Mouse (Mus musculus): Measurements from ENCODE around the gene Uvrag. TPM values are rescaled to one million over a fixed set of nuclear protein-coding genes. Genes with fewer than 3 reads are reported as not detected.
A peak's percentile ranks its signal among the peaks of the same experiment; 100 is the strongest.
"Not testable (repeated sequence)": the region's sequence is repeated elsewhere in the genome, so short reads cannot be mapped to it uniquely, and the experiment has no call there.

The Uvrag gene
- polyA plus RNA-seq, 1 experiment: 11.5 TPM

DNA sequence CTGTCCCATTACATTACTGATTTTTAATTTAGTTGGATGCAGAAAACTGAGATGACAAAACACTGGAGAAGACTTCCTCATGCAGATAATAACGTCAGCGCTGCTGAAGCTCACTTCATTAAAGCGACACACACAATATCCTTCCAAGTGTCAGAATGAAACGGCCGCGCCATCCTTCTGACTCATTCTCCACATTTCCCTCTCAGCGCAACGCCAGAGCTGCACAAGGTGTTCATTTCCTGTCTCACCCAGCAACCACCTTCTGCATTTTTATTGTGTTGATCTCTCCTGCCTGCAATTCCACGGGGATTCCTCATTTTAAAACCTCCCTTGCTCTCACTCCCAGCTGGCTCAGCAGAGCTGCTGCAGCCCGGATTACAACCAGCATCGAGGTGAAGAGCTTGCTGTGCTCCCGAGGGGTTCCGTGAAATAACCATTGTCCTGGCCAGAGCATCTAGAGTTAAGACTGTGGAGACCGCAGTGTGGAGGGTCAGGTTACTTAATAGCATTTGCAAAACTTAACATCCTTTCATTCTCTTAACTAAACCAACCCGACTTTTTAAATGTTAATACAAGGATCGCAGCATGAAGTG is 172.8 kb downstream of the Uvrag start:
- Histone ChIP-seq H3K4me1 (ENCODE audit: control insufficient read depth, insufficient read depth, insufficient read length, low read length) (no peaks in the 10 kb centered on the region; the same call in 1 of the 2 replicates), H3K27ac (replicated peaks; ENCODE audit: low read depth, low read length) (no peak overlapping the region), H3K4me3 (ENCODE audit: insufficient read depth, low read depth, low read length) (no peak overlapping the region)

DNA sequence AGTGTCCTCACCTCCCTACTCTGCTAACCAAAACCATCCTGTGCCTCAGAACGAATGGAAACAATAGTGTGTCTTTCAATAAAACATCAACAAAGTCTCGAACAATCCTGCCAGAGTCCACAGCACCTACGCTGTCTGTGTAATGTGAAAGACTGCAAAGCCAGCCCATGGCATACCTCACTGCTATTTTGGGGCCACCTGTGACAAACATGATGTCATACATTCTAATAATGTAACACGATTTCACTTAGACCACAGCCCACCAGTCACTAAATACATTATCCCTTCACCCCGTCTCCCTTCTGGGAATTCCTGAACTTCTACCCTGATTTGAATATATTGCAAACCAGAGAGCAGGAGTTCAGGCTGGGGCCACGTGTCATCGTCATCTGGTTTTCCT is 173.3 kb downstream of the Uvrag start:
- H3K4me3 ChIP-seq (ENCODE audit: insufficient read depth, low read depth, low read length): no peak overlapping the region
- H3K27ac ChIP-seq (replicated peaks; ENCODE audit: low read depth, low read length): no peak overlapping the region
- no peaks in the 10 kb centered on the region; the same call in 1 of the 2 replicates for H3K4me1 ChIP-seq (ENCODE audit: control insufficient read depth, insufficient read depth, insufficient read length, low read length)

GRCm38 (mm10) chr7:98963581-98963980 is 177.4 kb downstream of the Uvrag start:
- not testable (repeated sequence) for H3K4me1 ChIP-seq (ENCODE audit: control insufficient read depth, insufficient read depth, insufficient read length, low read length); H3K27ac ChIP-seq (replicated peaks; ENCODE audit: low read depth, low read length); H3K4me3 ChIP-seq (ENCODE audit: insufficient read depth, low read depth, low read length)

DNA sequence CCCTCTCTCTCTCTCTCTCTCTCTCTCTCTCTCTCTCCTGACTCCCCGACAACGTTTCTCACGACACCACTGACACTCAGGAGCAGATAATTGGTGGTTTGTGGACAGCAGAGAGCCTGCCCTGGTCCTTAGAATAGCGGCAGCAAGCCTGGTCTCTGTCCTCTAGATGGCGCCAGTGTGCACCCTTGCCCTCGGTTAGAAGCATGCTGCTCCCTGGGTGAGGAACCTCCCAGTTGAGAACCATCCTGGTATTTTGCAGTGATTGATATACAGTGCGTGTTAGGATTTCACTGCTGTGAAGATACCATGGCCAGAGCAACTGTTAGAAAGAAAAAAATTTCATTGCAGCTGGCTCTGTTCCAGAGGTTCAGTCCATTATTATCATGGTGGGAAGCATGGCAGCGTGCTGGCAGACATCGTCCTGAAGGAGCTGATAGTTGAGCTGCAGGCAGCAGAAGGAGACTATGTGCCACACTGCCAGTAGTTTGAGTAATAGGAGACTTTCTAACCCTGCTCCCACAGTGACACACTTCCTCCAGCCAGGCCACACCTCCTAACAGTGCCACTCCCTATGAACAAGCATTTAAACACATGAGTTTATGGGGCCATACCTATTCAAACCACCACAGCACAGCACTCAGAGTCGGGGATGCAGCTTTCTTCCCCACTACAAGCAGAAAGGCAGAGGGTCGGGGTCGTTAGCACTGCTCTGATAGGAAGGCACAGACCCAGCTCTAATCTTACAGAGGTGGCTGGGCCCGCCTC is 178.2 kb downstream of the Uvrag start:
- Histone ChIP-seq H3K4me1 (ENCODE audit: control insufficient read depth, insufficient read depth, insufficient read length, low read length) (peaks cover 2% of the 10 kb centered on the region; the same call in 1 of the 2 replicates), H3K4me3 (ENCODE audit: insufficient read depth, low read depth, low read length) (no peak overlapping the region), H3K27ac (replicated peaks; ENCODE audit: low read depth, low read length) (no peak overlapping the region)

DNA sequence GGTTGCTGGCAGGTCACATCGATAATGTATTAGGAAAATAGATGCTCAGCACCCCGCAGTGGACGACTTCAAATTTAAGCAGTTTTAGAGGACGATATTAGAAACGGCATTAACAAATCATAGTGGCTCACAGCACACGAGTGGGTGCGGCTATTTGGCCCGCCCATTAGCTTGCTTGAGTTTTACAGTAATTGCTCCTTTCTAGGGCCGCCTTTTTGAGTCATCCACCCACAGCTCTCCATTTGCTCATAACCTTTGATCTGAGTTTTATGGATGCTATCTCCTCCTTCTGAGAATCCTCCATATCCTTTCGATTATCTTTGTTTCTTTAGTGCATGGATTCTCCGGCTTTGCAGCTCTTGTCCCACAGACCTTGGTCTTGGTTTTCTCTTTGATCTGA is 178.9 kb downstream of the Uvrag start:
- Histone ChIP-seq H3K27ac (replicated peaks; ENCODE audit: low read depth, low read length) (no peak overlapping the region), H3K4me1 (ENCODE audit: control insufficient read depth, insufficient read depth, insufficient read length, low read length) (peaks cover 2% of the 10 kb centered on the region; the same call in 1 of the 2 replicates), H3K4me3 (ENCODE audit: insufficient read depth, low read depth, low read length) (no peak overlapping the region)

- H3K27ac ChIP-seq (replicated peaks; ENCODE audit: low read depth, low read length): no peak overlapping the region
- H3K4me1 ChIP-seq (ENCODE audit: control insufficient read depth, insufficient read depth, insufficient read length, low read length): peaks cover 2% of the 10 kb centered on the region; the same call in 1 of the 2 replicates
- no peak overlapping the region for H3K4me3 ChIP-seq (ENCODE audit: insufficient read depth, low read depth, low read length)
Measured at GRCm38 (mm10) chr7:98960274-98960673, 180.7 kb downstream of the Uvrag start.

DNA sequence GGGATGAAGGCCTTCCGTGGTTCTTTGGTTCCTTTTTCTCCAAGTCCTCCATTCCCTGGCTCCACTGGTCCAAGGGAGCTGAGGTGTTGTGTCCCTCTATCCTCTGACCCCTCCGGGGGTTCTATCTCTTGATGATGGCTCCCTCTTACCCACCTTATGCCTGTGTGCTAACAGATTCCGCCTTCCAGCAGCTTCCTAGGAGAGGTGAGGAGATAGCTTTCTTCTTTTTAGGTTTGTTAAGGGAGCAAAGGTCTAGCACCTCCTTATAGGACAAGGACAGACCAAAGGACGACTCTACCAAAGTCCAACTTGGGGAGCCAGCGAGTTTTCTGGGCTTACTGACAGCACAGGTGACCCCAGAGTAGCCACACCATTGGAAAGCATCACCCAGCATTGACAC is 181.7 kb downstream of the Uvrag start:
- no peak overlapping the region for H3K27ac ChIP-seq (replicated peaks; ENCODE audit: low read depth, low read length)
- H3K4me1 ChIP-seq (ENCODE audit: control insufficient read depth, insufficient read depth, insufficient read length, low read length): peaks cover 2% of the 10 kb centered on the region; the same call in 1 of the 2 replicates
- H3K4me3 ChIP-seq (ENCODE audit: insufficient read depth, low read depth, low read length): no peak overlapping the region

GRCm38 (mm10) chr7:98958172-98958571 is 182.8 kb downstream of the Uvrag start:
- H3K4me1 ChIP-seq (ENCODE audit: control insufficient read depth, insufficient read depth, insufficient read length, low read length): peaks cover 2% of the 10 kb centered on the region; the same call in 1 of the 2 replicates
- H3K27ac ChIP-seq (replicated peaks; ENCODE audit: low read depth, low read length): no peak overlapping the region
- H3K4me3 ChIP-seq (ENCODE audit: insufficient read depth, low read depth, low read length): no peak overlapping the region

- no peak overlapping the region for H3K4me3 ChIP-seq (ENCODE audit: insufficient read depth, low read depth, low read length)
- no peak overlapping the region for H3K27ac ChIP-seq (replicated peaks; ENCODE audit: low read depth, low read length)
- peaks cover 2% of the 10 kb centered on the region; the same call in 1 of the 2 replicates for H3K4me1 ChIP-seq (ENCODE audit: control insufficient read depth, insufficient read depth, insufficient read length, low read length)
Measured at GRCm38 (mm10) chr7:98957111-98957741, 183.7 kb downstream of the Uvrag start.

GRCm38 (mm10) chr7:98956609-98957008 is 184.3 kb downstream of the Uvrag start:
- no peak overlapping the region for H3K4me3 ChIP-seq (ENCODE audit: insufficient read depth, low read depth, low read length)
- no peak overlapping the region for H3K27ac ChIP-seq (replicated peaks; ENCODE audit: low read depth, low read length)

DNA sequence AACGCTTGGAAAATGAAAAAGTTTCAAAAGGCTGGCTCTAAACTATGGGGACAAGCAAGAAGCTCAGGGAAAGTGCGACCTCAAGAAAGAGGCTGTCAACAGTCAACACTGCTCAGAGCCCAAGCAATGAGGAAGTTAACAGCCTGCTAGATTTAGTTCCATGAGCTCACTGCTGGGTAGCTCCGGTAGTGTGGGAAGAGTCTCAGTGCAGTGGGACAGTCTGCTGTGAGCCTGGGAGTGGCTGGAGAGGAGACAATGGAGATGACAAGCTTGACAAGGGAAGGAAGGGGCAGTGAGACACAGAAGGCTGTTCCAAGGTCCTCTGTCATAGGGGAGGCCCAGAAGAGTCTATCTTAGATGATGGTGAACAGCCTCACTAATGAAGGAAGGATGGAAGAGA is 187.3 kb downstream of the Uvrag start:
- Histone ChIP-seq H3K4me1 (ENCODE audit: control insufficient read depth, insufficient read depth, insufficient read length, low read length) (peaks cover 2% of the 10 kb centered on the region; the same call in 1 of the 2 replicates), H3K4me3 (ENCODE audit: insufficient read depth, low read depth, low read length) (no peak overlapping the region), H3K27ac (replicated peaks; ENCODE audit: low read depth, low read length) (no peak overlapping the region)

More at GRCm38 (mm10) chr7:98956609-98957008, 184.3 kb downstream of the Uvrag start:
- H3K4me1 ChIP-seq (ENCODE audit: control insufficient read depth, insufficient read depth, insufficient read length, low read length): peaks cover 2% of the 10 kb centered on the region; the same call in 1 of the 2 replicates

- Histone ChIP-seq H3K4me1 (ENCODE audit: control insufficient read depth, insufficient read depth, insufficient read length, low read length) (peaks cover 5% of the 10 kb centered on the region; the same call in 1 of the 2 replicates), H3K27ac (replicated peaks; ENCODE audit: low read depth, low read length) (no peak overlapping the region), H3K4me3 (ENCODE audit: insufficient read depth, low read depth, low read length) (no peak overlapping the region)
Measured at GRCm38 (mm10) chr7:98944986-98945385, 196.0 kb downstream of the Uvrag start.

DNA sequence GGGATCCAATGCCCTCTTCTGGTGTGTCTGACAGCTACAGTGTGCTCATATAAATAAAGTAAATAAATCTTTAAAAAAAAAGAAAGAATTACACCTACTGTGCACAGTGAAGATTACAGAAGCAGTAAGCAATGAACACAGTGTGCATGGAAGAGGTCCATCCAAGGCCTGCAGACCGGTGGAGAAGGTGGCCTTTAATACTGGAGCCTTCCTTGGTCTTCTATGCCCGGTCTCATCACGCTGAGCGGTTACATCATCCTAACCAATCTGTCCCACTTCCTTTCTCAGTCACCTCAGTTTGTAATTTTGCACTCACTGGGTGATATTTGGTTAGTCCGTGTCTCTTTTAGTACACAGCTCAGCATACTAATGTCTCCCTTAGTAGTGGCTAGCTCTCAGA is 197.3 kb downstream of the Uvrag start:
- Histone ChIP-seq H3K4me1 (ENCODE audit: control insufficient read depth, insufficient read depth, insufficient read length, low read length) (peaks cover 5% of the 10 kb centered on the region; the same call in 1 of the 2 replicates), H3K4me3 (ENCODE audit: insufficient read depth, low read depth, low read length) (no peak overlapping the region), H3K27ac (replicated peaks; ENCODE audit: low read depth, low read length) (0 out of 2 replicates have a peak overlapping the region, but pooled peaks have one; percentile 23)

DNA sequence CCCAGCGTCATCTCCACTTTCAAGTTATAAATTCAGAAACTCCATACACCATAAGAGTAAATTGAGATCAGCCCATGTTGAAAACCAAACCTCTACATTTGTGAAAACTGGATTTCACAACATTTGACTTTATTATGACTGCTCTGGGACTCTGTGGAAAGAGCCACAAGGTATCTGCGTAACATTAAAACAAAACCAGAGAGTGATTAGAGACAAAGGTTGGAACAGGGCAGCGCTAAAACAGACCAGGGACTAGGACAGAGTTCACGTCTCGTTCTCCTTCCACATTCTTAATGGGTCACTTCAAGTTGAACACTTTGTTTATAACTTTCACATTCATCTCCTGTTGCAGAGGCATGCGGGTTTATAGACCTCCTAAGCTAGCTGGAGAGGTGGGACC is 198.2 kb downstream of the Uvrag start:
- H3K4me3 ChIP-seq (ENCODE audit: insufficient read depth, low read depth, low read length): no peak overlapping the region

GRCm38 (mm10) chr7:98939194-98939593 is 201.7 kb downstream of the Uvrag start:
- Histone ChIP-seq H3K4me1 (ENCODE audit: control insufficient read depth, insufficient read depth, insufficient read length, low read length) (peaks cover 8% of the 10 kb centered on the region), H3K4me3 (ENCODE audit: insufficient read depth, low read depth, low read length) (no peak overlapping the region), H3K27ac (replicated peaks; ENCODE audit: low read depth, low read length) (no peak overlapping the region)

More for the DNA sequence above, 198.2 kb downstream of the Uvrag start:
- Histone ChIP-seq H3K4me1 (ENCODE audit: control insufficient read depth, insufficient read depth, insufficient read length, low read length) (peaks cover 5% of the 10 kb centered on the region; the same call in 1 of the 2 replicates), H3K27ac (replicated peaks; ENCODE audit: low read depth, low read length) (peak overlapping the region; percentile 84)

Measured in brown adipose tissue, adult 24 weeks (tissue).